Mouse (Mus musculus) heart, postnatal 0 days (tissue): ENCODE data around the gene Ambra1.

Experiments
- CTCF ChIP-seq: IDR thresholded peaks from 2 replicates; pipeline ENCODE4 v1.5.1; 2016; ENCODE audit warnings: antibody characterized with exemption, control low read depth, low read depth
- EP300 ChIP-seq: IDR thresholded peaks from 2 replicates; pipeline ENCODE4 v1.6.1; 2016; ENCODE audit warnings: antibody characterized with exemption, low read depth

DNA sequence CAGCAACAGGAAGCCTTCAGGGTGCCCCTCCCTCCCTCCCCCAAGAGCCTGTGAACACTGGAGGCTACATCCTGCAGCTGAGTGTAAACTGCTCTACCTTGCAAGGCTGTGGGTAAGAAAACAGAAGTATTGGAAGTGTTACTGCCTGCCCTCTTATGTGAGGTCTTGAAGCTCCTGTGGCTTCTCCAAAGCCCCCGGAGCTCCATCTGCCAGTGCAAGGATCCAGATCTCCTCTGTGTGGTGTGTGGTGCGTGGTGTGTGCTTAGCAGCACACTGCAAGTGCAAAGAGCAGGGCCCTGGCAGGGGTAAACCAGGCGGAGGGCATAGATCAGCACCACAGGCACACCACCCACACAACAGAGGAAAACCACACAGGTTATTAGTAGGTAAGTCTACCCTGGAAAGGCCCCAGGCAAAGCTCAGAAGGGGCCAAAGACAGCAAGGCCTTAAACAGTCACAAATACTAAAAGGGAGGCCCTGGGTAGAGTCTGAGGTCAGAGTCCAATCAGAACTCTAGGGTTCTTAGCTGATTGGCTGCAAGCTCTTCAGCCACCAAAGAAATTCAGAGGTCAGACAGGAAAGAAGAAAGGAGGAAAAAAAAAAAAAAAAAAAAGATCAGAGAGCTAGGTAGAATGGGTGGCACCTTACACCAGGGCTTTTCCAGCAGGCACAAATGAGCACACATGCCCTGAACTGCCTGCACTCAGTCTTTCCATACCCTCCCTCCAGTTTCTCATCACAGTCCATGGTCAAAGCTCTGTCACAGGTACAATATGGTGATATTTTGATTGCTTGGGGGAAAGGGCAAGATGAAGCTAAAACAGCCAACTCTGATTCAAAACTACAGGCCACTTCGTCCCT lies 232.2 kb downstream of the Ambra1 start:
- TF ChIP-seq CTCF (no peak), EP300 (no peak)
